Mouse (Mus musculus) thymus, postnatal 14 days (tissue): Measurements from ENCODE around the gene Lrrc7.

Source experiments
- DNase-seq: peaks from one replicate; pipeline ENCODE4 v3.0.0; 2021

Lrrc7 gene

DNA sequence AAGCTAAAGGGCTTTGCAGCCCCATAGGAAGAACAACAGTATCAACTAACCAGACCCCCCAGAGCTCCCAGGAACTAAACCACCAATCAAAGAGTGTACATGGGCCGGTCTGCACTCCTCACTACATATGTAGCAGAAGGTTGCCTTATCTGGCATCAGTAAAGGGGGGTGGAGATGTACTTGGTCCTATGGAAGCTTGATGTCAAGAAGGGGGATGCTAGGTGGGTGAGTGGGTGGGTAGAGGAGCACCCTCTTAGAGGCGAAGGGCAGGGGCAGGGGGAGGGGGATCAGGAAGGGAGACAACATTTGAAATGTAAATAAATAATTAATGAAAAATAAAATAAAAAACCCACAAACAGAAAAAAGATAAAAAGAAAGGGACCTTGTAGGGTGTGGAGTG is 496.8 kb downstream of the Lrrc7 start:
- DNase-seq: no peak

DNA sequence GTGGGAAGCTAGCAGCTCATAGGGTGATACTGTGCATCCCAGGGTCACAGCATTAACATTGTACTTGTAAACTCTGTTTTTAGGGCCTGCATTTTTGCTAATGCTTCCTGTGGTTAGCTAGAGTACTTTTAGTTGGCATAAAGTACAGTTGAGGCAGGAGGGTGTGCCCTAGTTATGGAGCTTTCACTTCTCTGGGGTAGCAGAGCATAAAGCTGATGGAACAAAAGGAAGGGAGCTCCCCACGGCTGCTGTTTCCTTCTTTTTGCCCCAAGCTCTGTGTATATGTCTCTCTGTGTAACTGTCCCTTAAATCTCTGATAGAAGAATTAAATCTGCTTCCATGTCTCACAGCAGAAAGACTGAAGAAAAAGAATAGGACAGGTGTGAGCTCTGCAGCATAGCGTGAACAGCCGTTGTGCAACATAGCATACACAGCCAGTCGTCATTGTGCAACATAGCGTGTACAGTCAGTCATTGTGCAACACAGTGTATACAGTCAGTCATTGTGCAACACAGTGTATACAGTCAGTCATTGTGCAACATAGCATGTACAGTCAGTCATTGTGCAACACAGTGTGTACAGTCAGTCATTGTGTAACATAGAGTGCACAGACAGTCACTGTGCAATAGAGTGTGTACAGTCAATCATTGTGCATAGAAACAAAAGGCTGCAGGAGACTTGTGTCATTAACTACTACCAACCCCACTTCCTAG is 500.1 kb downstream of the Lrrc7 start:
- no peak for DNase-seq

DNA sequence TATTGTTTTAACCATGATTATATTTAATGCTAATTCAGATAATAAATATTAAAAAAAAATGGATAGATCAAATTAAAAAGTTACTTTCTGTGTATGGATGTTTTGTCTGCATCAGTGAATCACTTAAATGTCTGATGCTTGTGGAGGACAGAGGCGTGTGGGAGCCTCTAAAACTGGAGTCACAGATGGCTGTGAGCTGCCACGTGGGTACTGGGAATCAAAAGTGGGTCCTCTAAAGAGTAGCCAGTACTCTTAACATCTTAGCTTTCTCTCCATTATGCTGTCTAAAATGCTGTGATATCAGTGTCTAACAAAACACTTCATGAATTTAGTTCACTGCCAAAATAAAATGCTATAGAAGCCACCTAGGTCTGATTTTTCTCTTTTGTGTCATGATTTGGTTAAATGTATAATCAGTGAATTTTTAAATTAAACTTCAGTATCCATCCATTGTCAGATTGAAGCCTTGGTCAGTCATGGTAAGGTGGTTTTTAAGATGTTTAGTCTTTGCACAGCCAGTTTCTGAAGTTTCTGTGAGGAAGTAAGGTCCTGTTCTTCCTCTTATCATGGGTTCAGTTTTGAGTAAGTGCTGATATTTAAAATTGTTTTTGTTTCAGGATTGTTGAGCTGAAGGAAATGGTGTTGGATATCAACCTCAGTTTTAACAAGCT is 501.3 kb downstream of the Lrrc7 start:
- DNase-seq: no peak

DNA sequence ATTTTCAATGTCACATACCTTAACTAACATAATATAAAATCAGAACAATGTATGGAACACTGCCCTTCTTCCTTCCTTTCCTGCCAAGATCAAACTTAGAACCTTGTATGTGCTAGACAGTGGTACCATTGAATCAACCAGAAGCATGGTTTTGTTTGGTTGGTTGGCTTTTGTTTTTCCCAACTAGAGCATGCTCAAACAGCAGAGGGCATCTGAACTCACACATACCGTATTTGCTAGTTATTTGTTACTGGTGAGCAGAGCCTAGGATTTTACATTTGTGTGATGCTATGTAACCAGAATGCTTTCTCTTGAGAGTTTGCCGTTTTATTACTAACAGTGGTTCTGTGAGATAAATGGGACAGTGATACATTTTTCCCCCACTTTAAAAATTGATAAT is 512.5 kb downstream of the Lrrc7 start:
- DNase-seq: no peak

DNA sequence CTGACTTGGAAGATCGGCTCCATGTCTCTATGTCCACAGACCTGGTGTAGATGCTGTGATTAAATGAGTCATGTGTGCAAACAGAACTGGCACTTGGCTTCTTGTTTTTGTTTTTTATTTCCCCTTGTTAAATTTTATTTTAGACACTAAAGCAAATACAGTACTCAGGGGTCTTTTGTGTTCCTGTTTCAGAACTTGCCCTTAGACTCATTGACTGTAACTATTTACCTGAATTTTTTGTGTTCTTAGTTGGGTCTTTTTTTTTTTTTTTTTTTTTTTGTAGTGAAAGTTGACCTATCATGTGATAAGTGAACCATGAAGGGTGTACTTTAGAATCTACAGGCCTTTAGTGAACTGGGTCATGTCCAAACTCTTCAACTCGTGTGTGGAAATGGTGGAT is 521.3 kb downstream of the Lrrc7 start:
- no peak for DNase-seq

DNA sequence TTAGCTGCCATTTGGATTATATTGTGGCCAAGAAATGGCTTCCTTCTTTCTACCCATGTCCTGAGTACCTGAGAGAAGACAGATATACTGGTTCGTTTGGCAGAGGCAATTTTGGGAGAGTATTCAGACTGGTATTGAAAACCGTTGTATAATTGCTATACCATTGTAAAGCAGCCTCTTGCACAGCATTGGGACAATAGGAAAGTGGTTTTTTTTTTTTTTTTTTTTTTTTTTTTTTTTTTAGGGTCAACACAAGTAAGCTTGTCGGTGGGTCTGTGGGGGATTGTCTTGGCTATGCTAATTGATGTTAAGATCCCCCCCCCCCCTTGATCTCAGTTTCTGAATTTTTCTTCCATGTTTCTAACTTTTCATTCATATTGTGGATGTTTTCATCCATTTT is 523.9 kb downstream of the Lrrc7 start:
- no peak for DNase-seq

DNA sequence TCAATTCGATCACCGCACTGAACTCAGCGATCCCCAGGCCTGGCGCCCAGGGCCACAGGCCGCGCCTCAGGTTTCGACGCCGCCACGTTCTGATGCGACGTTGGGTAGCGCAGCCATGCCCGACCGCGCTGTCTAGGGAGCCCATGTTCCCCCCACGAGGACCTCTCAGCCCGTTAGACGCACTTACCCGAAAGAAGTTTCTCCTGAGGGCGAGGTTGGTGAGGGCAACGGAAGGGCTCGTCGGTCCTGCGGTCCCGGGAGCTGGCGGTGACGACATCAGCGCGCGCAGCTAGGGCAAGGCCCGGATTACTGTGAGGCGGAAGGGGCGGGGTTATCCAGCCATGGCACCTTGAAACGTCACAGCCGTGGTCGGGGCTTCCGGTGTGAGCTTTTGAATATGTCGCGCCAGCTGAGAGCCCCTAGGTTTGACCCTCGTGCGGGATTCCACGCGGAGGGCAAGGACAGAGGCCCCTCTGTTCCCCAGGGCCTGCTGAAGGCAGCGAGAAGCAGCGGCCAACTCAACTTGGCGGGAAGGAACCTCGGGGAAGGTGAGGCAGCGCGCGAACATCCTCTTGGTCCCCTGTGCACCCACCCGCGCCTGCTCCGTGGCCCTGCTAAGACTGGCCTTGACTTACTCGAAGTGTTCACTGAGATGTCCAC is 525.6 kb downstream of the Lrrc7 start, which contains the start of the genes Srsf11 and Lrrc40:
TSS of gene Srsf11 (minus strand) at position 311 of the 660 bp plus-strand sequence.
TSS of gene Lrrc40 (plus strand) at position 334 of the 660 bp plus-strand sequence.
- peak; percentile 96 for DNase-seq

DNA sequence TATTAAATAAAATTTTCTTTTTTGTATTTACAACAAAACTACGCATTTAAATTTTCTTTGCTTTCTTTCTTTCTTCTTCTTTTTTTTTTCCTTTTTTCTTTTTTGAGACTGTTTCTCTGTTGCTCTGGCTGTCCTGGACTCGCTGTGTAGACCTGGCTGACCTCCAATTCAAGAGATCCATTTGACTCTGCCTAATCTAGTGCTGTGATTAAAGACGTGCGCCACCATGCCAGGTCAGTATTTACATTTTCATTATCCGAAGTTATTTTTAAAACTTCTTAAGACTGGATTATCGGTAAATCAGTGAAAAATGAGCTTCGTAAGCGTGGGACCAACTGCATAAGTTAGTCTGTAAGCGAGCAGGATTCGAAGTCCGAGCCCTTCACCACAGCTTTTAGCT is 526.2 kb downstream of the Lrrc7 start:
- no peak for DNase-seq
